Mouse (Mus musculus): ENCODE measurements around the gene Gsdmc4. TPM values are rescaled to one million over a fixed set of nuclear protein-coding genes. Genes with fewer than 3 reads are reported as not detected.
"Not testable (repeated sequence)": the region's sequence is repeated elsewhere in the genome, so short reads cannot be mapped to it uniquely, and the experiment has no call there.

The Gsdmc4 gene
- not detected in 2 replicates for polyA plus RNA-seq (2015; fragmentation: Nextera tagmentation; extraction: Ambion mirVana)

GRCm38 (mm10) chr15:63912197-63912596, at the start of gene Gsdmc4:
Gene Gsdmc4 (minus strand): TSS chr15:63912297.
- not testable (repeated sequence) for H3K27ac ChIP-seq (ENCODE audit: low read length); H3K9me3 ChIP-seq (replicated peaks; ENCODE audit: control insufficient read depth, low read length); H3K4me3 ChIP-seq (ENCODE audit: low read depth, low read length); H3K9ac ChIP-seq (ENCODE audit: low read depth, low read length); H3K27me3 ChIP-seq (ENCODE audit: control insufficient read depth, insufficient read depth, low read depth, low read length); H3K36me3 ChIP-seq (ENCODE audit: control insufficient read depth, insufficient read depth); ATAC-seq (ENCODE audit: low read depth); H3K4me2 ChIP-seq (ENCODE audit: low read depth, low read length); H3K4me1 ChIP-seq (ENCODE audit: control insufficient read depth, low read depth, low read length)
- 63% methylated on average over 2 of the region's 2 CpGs for whole genome bisulfite sequencing (ENCODE audit: insufficient replicate concordance)

DNA sequence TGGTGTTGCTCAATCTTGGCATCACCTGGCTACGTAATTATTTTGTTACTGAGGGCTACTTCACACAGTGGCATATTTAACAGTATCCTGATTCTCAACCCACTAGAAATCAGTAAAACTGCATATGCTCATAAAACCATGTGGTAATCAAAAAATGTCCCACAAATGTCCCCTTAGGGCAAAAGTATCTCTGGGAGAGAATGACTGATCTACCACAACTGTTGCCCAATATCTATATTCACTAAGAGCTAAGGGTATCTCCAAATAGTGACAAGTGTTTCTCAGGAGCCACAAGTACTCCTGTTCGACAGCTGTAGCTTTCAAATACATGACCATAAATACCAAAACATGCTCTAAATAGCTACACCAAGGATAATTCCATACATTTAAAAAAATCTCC, 48.4 kb upstream of the Gsdmc4 start:
- Histone ChIP-seq H3K9me3 (replicated peaks; ENCODE audit: control insufficient read depth, low read length) (no peaks in the 10 kb centered on the region), H3K9ac (ENCODE audit: low read depth, low read length) (no peak overlapping the region), H3K4me3 (ENCODE audit: low read depth, low read length) (no peak overlapping the region), H3K4me2 (ENCODE audit: low read depth, low read length) (no peak overlapping the region), H3K4me1 (ENCODE audit: control insufficient read depth, low read depth, low read length) (no peaks in the 10 kb centered on the region), H3K27me3 (ENCODE audit: control insufficient read depth, insufficient read depth, low read depth, low read length) (no peaks in the 10 kb centered on the region), H3K27ac (ENCODE audit: low read length) (no peak overlapping the region), H3K36me3 (ENCODE audit: control insufficient read depth, insufficient read depth) (no peaks in the 10 kb centered on the region)
- WGBS (ENCODE audit: insufficient replicate concordance) = 66% methylated on average over 2 of the region's 2 CpGs
- no peak for ATAC-seq (ENCODE audit: low read depth)

GRCm38 (mm10) chr15:63957553-63957952, 45.5 kb upstream of the Gsdmc4 start:
- no peaks in the 10 kb centered on the region for H3K9me3 ChIP-seq (replicated peaks; ENCODE audit: control insufficient read depth, low read length)
- no peak for ATAC-seq (ENCODE audit: low read depth)
- H3K9ac ChIP-seq (ENCODE audit: low read depth, low read length) = no peak overlapping the region
- no peaks in the 10 kb centered on the region for H3K4me1 ChIP-seq (ENCODE audit: control insufficient read depth, low read depth, low read length)
- H3K4me2 ChIP-seq (ENCODE audit: low read depth, low read length) = no peak overlapping the region
- no peak overlapping the region for H3K27ac ChIP-seq (ENCODE audit: low read length)
- H3K27me3 ChIP-seq (ENCODE audit: control insufficient read depth, insufficient read depth, low read depth, low read length) = no peaks in the 10 kb centered on the region
- H3K36me3 ChIP-seq (ENCODE audit: control insufficient read depth, insufficient read depth) = no peaks in the 10 kb centered on the region
- H3K4me3 ChIP-seq (ENCODE audit: low read depth, low read length) = no peak overlapping the region

DNA sequence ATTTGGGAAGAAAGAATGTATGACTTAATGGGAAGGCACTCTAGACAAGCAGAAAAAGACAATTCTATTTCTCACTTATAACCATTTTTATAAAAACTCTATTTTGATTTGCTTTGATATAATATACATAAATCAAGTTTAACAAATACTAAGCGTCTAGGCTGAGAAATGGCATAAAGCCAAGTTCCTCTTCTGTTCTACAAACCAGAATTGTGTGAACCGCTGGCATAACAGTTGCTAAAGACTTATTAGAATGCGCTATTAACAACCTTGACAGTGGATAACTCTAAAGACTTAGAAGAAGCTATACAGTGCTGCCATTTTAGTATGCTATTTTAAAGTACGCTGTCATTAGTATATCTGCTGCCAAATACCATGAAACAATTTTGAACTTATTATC, 41.2 kb upstream of the Gsdmc4 start:
- no peaks in the 10 kb centered on the region for H3K36me3 ChIP-seq (ENCODE audit: control insufficient read depth, insufficient read depth)
- H3K4me1 ChIP-seq (ENCODE audit: control insufficient read depth, low read depth, low read length) = no peaks in the 10 kb centered on the region
- ATAC-seq (ENCODE audit: low read depth) = no peak
- no peaks in the 10 kb centered on the region for H3K9me3 ChIP-seq (replicated peaks; ENCODE audit: control insufficient read depth, low read length)
- no peak overlapping the region for H3K9ac ChIP-seq (ENCODE audit: low read depth, low read length)
- H3K4me3 ChIP-seq (ENCODE audit: low read depth, low read length) = no peak overlapping the region
- 75% methylated on average over 4 of the region's 4 CpGs for WGBS (ENCODE audit: insufficient replicate concordance)
- no peak overlapping the region for H3K4me2 ChIP-seq (ENCODE audit: low read depth, low read length)
- no peak overlapping the region for H3K27ac ChIP-seq (ENCODE audit: low read length)
- no peaks in the 10 kb centered on the region for H3K27me3 ChIP-seq (ENCODE audit: control insufficient read depth, insufficient read depth, low read depth, low read length)

DNA sequence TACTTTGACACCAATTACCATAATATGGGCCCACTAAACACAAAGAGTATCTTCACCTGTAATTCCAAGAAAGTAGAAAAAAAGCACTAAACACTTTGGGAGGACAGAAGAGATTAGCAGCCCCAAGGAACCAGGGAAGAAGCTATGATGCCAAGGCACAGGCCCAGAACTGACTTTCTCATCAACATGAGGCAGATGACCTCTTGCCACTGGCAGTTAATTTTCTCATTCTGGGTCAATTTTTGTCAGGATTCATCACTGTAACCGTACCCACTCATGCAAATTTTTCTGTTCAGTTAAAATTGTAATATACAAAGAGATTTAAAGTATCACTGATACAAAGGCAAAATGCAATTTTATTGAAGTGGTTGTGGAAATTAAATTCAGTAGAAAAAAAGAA, 29.1 kb upstream of the Gsdmc4 start:
- no peaks in the 10 kb centered on the region for H3K9me3 ChIP-seq (replicated peaks; ENCODE audit: control insufficient read depth, low read length)
- no peak overlapping the region for H3K4me2 ChIP-seq (ENCODE audit: low read depth, low read length)
- H3K27me3 ChIP-seq (ENCODE audit: control insufficient read depth, insufficient read depth, low read depth, low read length) = no peaks in the 10 kb centered on the region
- H3K4me1 ChIP-seq (ENCODE audit: control insufficient read depth, low read depth, low read length) = no peaks in the 10 kb centered on the region
- WGBS (ENCODE audit: insufficient replicate concordance) = 73% methylated on average over 1 of the region's 1 CpGs
- no peak overlapping the region for H3K4me3 ChIP-seq (ENCODE audit: low read depth, low read length)
- no peak overlapping the region for H3K9ac ChIP-seq (ENCODE audit: low read depth, low read length)
- no peak overlapping the region for H3K27ac ChIP-seq (ENCODE audit: low read length)
- H3K36me3 ChIP-seq (ENCODE audit: control insufficient read depth, insufficient read depth) = peaks cover 7% of the 10 kb centered on the region
- ATAC-seq (ENCODE audit: low read depth) = no peak

- Histone ChIP-seq H3K4me1 (ENCODE audit: control insufficient read depth, low read depth, low read length) (no peaks in the 10 kb centered on the region), H3K4me3 (ENCODE audit: low read depth, low read length) (no peak overlapping the region), H3K27me3 (ENCODE audit: control insufficient read depth, insufficient read depth, low read depth, low read length) (no peaks in the 10 kb centered on the region), H3K36me3 (ENCODE audit: control insufficient read depth, insufficient read depth) (peaks cover 21% of the 10 kb centered on the region), H3K4me2 (ENCODE audit: low read depth, low read length) (no peak overlapping the region), H3K27ac (ENCODE audit: low read length) (no peak overlapping the region), H3K9me3 (replicated peaks; ENCODE audit: control insufficient read depth, low read length) (no peaks in the 10 kb centered on the region), H3K9ac (ENCODE audit: low read depth, low read length) (no peak overlapping the region)
- WGBS (ENCODE audit: insufficient replicate concordance) = 83% methylated on average over 1 of the region's 1 CpGs
- no peak for ATAC-seq (ENCODE audit: low read depth)
These were observed 20.6 kb upstream of the Gsdmc4 start for GRCm38 (mm10) chr15:63932656-63933055.

GRCm38 (mm10) chr15:63931404-63931803, 19.3 kb upstream of the Gsdmc4 start:
- WGBS (ENCODE audit: insufficient replicate concordance) = 71% methylated on average over 1 of the region's 1 CpGs
- ATAC-seq (ENCODE audit: low read depth) = no peak
- Histone ChIP-seq H3K27me3 (ENCODE audit: control insufficient read depth, insufficient read depth, low read depth, low read length) (no peaks in the 10 kb centered on the region), H3K9ac (ENCODE audit: low read depth, low read length) (no peak overlapping the region), H3K4me1 (ENCODE audit: control insufficient read depth, low read depth, low read length) (no peaks in the 10 kb centered on the region), H3K4me2 (ENCODE audit: low read depth, low read length) (no peak overlapping the region), H3K27ac (ENCODE audit: low read length) (no peak overlapping the region), H3K4me3 (ENCODE audit: low read depth, low read length) (no peak overlapping the region), H3K36me3 (ENCODE audit: control insufficient read depth, insufficient read depth) (peaks cover 21% of the 10 kb centered on the region), H3K9me3 (replicated peaks; ENCODE audit: control insufficient read depth, low read length) (no peaks in the 10 kb centered on the region)

DNA sequence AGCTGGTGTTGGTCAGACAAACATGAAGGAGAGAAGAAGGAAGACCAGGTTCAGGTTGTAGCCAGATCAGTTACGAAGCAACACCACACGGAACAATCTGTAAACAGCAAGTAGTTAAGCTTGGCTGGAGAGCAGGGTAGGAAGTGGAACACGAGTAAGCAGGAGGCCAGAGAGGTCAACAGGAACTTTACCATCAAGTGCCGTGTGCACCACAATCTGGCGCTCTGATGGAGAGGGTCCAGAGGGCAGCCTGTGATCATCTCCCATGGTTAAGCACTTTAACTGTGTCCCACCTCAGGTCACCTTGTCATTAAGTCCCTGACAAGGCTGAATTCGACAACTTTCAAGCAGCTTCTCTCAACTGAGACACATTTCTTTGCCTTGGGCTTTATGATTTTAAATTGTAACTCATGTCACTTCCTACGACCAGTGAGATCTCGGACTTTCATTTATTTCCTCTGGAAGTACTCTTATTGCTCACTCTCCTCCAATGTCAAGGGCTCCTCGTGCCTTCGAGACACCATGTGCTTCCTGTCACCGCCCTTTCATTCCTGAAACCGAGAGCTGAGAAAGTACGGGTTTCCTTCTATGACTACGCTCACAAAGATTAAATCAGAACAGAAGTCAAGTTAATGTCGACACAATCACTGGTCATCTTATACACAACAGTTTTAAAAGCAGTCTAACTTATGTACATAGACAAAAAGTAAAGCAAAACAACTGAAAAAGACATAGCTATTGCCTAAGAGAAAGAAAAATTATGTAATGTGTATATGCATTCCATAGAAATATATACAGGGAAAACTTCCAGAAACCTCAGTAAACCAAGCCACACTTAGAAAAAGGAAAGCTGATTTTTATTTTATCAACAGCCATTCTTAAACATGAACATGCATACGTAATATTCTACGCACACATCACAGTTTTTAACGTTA, 18.3 kb upstream of the Gsdmc4 start:
- no peaks in the 10 kb centered on the region for H3K9me3 ChIP-seq (replicated peaks; ENCODE audit: control insufficient read depth, low read length)
- H3K27me3 ChIP-seq (ENCODE audit: control insufficient read depth, insufficient read depth, low read depth, low read length) = no peaks in the 10 kb centered on the region
- no peak for ATAC-seq (ENCODE audit: low read depth)
- H3K9ac ChIP-seq (ENCODE audit: low read depth, low read length) = no peak overlapping the region
- 78% methylated on average over 18 of the region's 18 CpGs for WGBS (ENCODE audit: insufficient replicate concordance)
- no peak overlapping the region for H3K4me3 ChIP-seq (ENCODE audit: low read depth, low read length)
- H3K36me3 ChIP-seq (ENCODE audit: control insufficient read depth, insufficient read depth) = peaks cover 21% of the 10 kb centered on the region
- H3K27ac ChIP-seq (ENCODE audit: low read length) = no peak overlapping the region
- H3K4me2 ChIP-seq (ENCODE audit: low read depth, low read length) = no peak overlapping the region
- H3K4me1 ChIP-seq (ENCODE audit: control insufficient read depth, low read depth, low read length) = no peaks in the 10 kb centered on the region

- Histone ChIP-seq H3K27ac (ENCODE audit: low read length) (no peak overlapping the region), H3K9ac (ENCODE audit: low read depth, low read length) (no peak overlapping the region), H3K27me3 (ENCODE audit: control insufficient read depth, insufficient read depth, low read depth, low read length) (no peaks in the 10 kb centered on the region), H3K9me3 (replicated peaks; ENCODE audit: control insufficient read depth, low read length) (no peaks in the 10 kb centered on the region), H3K4me1 (ENCODE audit: control insufficient read depth, low read depth, low read length) (no peaks in the 10 kb centered on the region), H3K4me3 (ENCODE audit: low read depth, low read length) (no peak overlapping the region), H3K36me3 (ENCODE audit: control insufficient read depth, insufficient read depth) (peaks cover 10% of the 10 kb centered on the region), H3K4me2 (ENCODE audit: low read depth, low read length) (no peak overlapping the region)
- no peak for ATAC-seq (ENCODE audit: low read depth)
- 60% methylated on average over 3 of the region's 3 CpGs for WGBS (ENCODE audit: insufficient replicate concordance)
These were observed 14.1 kb upstream of the Gsdmc4 start for GRCm38 (mm10) chr15:63926201-63926600.

Measured in liver, embryonic 16.5 days (tissue).